Mouse (Mus musculus) spleen, adult 18-20 months (tissue): ENCODE data around the gene Uhrf1bp1.

Source experiments
- DNase-seq, 2 experiments: peaks; one replicate each; pipeline ENCODE4 v3.0.0; 2022; ENCODE audit warnings: mixed read lengths in 2 of 2

Uhrf1bp1 gene

GRCm38 (mm10) chr17:27839469-27840252 lies 16.6 kb upstream of the Uhrf1bp1 start:
- DNase-seq = peak; percentile 84 to 88

- no peak for DNase-seq
Measured at GRCm38 (mm10) chr17:27848351-27848750, 7.9 kb upstream of the Uhrf1bp1 start.

DNA sequence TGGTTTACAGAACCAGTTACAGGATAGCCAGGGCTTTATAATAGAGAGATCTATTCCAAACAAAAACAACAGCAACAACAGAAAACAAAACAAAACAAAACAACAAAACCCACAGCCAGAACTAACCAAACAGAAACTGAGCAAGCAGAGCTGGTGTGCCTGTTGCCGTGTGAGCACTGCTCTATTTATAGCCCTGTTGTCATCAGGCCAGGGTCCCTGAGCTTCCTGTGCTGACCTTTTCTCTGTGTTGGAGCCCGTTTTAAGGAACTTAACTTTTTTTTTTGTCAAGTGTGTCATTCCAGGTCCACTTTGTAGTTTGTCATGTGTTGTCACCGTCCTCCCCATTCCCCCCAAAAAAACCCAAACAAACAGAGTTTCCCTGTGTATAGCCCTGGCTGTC lies 5.2 kb upstream of the Uhrf1bp1 start:
- DNase-seq = no peak

DNA sequence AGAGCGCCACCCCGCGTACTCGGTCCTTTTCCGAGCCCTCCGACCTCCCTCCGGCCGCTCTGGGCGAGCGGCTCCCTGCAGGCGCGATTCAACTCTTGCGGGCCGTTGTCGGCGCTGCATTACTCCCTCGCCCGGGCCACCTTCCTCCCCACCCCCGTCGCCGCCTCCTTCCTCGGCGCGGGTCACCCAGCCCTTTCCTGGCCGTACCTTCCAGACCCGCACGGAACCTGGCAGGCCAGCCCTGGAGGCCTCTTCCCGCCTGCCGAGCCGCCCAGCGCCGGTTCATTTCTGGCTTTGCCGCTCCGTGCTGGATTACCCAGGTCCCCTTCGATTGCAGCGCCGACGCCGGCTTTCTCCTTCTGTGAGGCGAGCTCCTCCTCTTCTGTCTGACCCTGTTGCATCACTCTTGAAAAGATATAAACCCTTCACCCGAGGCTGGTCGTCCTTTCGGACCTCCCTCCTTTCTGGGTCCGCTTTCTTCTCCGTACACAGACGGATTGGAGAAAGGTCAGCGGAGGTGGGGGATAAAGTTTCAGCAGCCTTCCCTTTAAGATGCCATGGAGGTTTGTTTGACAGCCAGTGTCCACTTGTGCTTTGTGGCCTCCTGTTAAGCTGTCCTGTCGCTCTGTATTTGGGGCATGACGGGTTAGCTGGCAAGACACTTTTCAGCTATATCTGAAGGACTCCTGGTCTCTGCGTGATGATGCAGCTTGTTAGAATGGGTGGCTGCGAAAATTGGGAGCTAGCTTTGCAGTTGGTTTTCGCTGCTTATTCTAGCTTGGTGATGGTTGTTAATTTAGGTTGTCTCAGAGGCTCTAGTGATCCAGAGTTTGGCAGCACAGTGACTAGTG lies 782 bp downstream of the Uhrf1bp1 start:
- no peak for DNase-seq

DNA sequence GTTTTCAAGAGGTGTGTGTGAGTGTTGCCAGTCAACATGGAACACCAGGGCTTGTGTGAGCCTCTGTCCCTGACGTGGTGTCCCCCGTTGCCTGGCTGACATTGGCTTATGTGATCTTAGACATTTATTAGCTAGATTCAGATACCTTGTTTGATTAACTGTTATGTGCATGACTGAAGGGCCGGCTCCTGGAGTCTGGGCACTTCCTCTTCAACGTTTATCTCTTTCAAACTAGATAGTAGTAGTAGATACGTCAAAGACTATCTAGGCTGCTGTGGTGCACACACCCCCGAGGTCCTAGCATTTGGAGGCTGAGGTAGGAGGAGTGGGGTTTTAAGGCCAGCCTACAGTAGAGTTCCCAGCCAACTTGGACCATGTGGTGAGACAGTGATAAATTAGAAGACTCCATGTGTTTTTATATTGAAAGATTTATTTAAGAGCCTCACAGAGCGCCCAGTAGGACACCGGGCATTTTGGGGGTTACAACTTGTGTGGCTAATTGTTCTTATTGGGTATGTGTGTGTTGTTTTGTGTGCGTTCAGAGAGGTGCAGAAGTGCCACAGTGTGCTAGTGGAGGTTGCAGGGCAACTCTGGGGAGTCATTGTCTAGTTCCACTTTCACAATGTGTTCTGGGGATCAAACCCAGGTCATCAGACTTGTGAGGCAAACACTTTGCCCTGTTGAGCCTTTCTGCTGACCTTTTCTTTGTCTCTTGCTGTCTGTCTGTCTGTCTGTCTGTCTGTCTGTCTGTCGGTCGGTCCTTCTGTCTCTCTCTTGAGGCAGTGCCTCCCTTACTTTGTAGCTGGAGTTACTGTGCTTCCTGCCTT lies 1.6 kb downstream of the Uhrf1bp1 start:
- no peak for DNase-seq

DNA sequence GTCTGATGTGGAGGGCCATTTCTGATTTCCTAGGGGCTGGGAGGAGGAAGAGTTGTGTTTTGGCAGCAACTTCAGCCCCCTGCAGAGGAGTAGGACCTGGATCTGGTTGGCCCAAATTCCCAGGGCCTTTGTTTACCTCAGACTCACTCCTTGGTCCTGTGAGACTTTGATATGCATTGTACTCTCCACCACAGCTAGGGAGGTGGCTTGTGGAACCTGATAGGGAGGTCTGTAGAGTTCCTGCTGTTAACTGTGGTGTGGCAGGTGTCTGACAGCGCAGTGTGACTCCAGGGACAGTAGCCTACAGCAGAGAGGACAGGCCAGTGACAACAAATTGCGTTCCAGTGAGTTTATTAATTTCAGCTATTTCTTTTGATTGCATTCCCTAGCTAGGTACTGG lies 2.9 kb downstream of the Uhrf1bp1 start:
- DNase-seq = no peak

DNA sequence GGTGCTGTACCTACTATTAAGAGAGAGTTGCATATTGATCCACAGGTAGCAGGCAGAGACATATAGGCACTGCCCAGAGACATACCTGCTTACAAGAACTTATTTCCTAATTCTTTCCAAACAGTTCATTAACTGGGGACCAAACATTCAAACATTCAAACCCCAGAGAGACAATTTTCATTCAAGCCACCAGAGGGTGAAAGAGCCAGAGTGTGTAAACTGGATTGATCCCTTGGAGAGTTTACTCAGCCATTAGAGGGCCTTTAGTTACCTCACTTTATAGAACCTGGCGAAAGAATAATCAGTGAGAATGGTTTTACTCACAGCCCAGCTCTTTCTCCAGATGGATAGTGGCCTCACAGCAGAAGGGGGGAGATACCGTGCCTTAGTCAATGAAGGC lies 9.2 kb downstream of the Uhrf1bp1 start:
- DNase-seq = no peak

DNA sequence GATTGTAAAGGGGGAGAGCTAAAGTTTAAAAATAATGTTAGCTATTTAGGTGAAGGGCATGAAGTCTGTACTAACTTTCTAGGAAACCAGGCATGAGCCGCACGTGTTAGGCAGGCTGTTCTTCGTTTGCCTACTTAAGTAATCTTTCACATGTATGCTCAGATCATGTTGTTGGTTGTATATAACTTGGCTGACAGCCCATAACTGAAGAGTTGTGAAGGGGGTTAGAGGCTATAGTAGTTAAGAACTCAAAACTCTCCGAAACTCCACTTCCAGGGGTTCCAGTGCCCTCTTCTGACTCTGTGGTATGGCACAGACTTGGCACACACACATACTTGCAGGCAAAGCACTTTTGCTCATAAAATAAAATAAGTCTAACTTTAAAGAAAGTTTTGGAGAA lies 10.5 kb downstream of the Uhrf1bp1 start:
- no peak for DNase-seq

DNA sequence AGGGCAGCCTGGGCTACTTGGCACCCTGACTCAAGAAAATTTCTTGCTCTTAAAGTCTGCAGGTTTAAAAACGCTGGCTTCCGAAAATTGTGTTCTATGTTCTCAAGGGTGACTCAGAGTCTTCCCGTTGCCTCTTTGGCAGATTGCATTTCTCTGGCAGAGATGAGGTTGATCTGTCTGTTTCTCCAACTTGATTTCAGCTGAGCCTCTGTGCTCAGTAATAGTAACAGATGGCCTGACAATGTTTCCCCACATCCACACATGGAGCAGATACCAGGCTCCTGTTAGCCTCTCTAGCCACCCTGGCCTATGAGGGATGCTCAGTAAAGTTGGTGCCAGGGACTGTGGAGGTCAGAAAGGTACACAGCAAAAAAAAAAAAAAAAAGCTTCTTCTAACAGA lies 15.6 kb downstream of the Uhrf1bp1 start:
- DNase-seq = no peak

GRCm38 (mm10) chr17:27873583-27873982 lies 17.3 kb downstream of the Uhrf1bp1 start:
- DNase-seq = no peak

DNA sequence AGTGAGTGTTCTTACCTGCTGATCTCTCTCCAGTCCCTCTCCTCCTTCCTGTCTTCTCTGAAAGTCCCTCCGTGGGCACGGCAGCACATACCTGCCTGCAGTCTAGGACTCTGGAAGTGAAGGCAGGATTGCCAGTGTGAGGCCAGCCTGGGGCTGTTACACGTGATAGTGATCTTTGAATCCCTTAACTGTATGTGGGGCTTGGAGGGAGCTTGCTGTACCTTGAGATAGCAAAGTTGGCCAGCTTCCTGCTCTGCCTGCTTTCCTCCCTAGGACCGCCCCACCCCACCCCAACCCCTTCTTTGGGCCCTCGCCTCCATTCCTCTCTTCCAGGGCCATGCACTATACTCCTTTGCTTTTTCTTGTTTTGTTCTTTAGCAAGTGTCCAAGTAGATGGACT lies 18.3 kb downstream of the Uhrf1bp1 start:
- no peak for DNase-seq

- DNase-seq = no peak
Measured at GRCm38 (mm10) chr17:27881518-27881917, 25.3 kb downstream of the Uhrf1bp1 start.

DNA sequence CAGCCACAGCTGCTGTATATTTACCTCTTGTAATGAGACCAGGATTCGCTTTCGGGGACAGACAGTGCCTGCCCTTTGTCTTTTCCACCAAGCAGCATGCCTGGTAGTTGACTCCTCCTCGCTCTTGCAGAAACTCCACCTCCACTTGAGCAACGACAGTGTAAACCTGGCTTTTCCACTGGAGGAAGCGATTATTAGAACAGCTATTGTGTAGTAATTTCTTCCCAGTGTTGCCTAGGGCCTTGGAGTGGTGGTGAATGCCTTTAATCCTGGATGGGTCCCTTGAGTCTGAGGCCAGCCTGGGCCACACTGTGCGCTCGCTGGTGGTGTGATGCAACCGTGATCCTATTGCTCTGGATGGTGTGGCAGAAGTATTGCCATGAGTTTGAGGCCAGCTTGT lies 26.9 kb downstream of the Uhrf1bp1 start:
- DNase-seq = no peak

GRCm38 (mm10) chr17:27883994-27884393 lies 27.8 kb downstream of the Uhrf1bp1 start:
- no peak for DNase-seq

DNA sequence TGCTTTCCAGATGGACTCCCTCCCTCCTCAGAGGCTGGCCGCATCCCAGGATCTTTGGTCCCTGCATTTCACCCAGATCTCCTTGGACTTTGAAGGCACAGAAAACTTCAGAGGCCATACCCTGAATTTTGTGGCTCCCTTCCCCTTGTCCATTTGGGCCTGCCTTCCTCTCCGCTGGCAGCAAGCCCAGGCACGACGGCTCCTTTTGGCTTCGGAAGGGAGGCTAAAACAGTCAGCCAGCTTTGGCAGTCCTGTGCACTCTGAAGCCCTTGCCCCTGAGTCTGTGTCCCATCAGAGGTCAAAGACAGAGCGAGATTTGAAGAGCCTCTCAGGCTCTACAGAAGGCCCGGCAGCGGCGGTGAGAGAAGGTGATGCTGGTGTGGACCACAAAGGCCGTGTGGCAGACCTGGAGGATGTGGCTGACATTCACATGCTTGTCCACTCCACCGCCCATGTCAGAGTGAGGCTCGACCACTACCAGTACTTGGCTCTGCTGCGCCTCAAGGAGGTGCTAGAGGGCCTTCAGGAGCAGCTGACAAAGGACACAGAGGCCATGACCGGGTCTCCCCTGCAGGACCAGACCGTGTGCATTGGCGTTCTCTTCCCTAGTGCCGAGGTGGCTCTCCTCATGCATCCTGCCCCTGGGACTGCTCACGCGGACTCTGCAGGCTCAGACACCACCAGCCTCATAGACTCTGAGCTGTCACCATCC lies 30.4 kb downstream of the Uhrf1bp1 start:
- no peak for DNase-seq

GRCm38 (mm10) chr17:27907512-27908205 lies 51.4 kb downstream of the Uhrf1bp1 start:
- peak; percentile 75 to 86 for DNase-seq

GRCm38 (mm10) chr17:27908206-27908887 lies 52.1 kb downstream of the Uhrf1bp1 start:
- peak in 1 of 2 experiments; percentile 15 for DNase-seq

DNA sequence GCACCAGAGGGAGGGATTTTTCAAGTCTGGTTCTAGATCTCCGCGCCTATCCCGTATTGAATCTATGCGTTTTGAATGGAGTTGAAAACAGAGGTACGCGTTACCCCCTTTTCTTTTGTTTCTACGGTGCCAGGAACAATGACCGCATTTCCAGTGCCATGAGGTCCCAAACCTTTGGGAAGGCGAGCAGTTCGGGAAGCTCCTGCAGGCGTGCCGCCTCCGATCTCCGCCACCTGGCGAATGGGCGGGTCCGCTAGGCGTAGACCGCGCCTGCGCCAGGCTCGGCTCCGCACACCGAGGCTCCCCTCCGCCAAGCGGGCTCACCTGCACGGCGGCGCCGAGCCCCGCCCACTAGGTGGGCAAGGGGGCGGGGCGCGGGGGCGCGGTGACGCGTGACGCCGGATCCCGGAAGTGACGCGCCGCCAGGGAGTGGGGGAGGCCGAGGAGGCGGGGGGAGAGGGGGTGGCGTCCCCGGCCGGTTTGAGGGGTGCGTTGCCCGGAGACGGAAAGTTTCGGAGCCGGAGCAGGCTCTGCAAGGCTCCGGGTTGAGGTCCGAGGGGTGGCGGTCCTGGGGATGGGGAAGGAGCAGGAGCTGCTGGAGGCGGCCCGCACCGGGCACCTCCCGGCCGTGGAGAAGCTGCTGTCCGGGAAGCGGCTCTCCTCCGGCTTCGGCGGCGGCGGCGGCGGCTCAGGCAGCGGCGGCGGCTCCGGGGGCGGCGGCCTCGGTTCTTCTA lies 52.8 kb downstream of the Uhrf1bp1 start, which contains the start of gene Anks1:
Anks1 (plus strand) TSS at position 419 of the 734 bp plus-strand sequence.
- DNase-seq = peak; percentile 79 to 88

- DNase-seq = no peak
Measured at GRCm38 (mm10) chr17:27909622-27910500, 53.6 kb downstream of the Uhrf1bp1 start, which contains the start of gene Taf11. Taf11 (minus strand) TSS chr17:27909844.
